Mouse (Mus musculus) ovary, adult 10 weeks (tissue): ENCODE results near the gene Adam8. TPM values are rescaled to one million over a fixed set of nuclear protein-coding genes. Genes with fewer than 3 reads are reported as not detected.

Source experiments
- polyA plus RNA-seq: library from polyadenylated mRNA; stranded (reverse); fragments of 350-450 nt; fragmentation: Illumina TruSeq; extraction: RNeasy Lipid Tissue Mini Kit (QIAGEN cat#74804); gene quantifications from one replicate; pipeline ENCODE4 v1.2.3, GENCODE M21; 2014

Adam8 gene
- polyA plus RNA-seq = 0.54 TPM

GRCm38 (mm10) chr7:139992406-139992805 is at the start of gene Adam8:
Adam8 (minus strand) TSS chr7:139992562.

GRCm38 (mm10) chr7:140036281-140037170 is 44.2 kb upstream of the Adam8 start, which contains the start of the genes Zfp511 and Tubgcp2:
Zfp511 (plus strand) TSS chr7:140036391.
Tubgcp2 (minus strand) TSS chr7:140036669.

DNA sequence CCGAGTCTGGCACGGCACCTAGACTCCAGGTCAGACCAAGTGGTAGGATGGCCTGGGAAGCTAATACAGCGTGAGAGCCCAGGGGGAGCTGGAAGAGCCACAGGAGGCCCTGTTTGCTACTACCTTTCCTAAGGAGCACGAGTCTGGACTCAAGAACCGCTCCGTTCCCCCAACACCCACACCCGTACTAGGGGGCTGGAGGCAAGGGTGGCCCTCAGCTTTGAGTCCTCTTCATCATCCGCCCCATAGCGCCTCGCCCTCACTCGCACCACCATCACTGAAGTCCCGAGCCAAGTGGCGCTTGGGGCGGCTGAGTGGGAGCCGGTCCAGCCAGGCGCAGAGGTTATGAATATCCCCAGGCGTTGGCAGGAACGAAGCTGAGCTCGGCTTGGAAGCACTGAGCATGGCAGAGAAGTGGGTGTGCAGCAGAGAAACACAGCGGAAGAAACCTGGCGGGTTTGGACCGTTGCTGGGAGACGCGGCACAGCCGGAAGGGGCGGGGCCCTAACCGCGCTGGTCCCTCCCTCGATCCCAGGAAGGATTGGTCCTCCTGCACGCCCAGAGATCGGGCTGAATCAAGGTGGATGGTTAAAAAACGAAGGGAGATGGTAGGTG is 14.0 kb downstream of the Adam8 start, which contains the start of gene 6430531B16Rik:
Gene 6430531B16Rik (minus strand): TSS at position 478 of the 615 bp plus-strand sequence.

GRCm38 (mm10) chr7:139943674-139944281 is 48.6 kb downstream of the Adam8 start, which contains the start of gene Utf1:
Utf1 (plus strand) TSS chr7:139943789.

Other genes starting within 250 kb of the Adam8 start
- gene Adgra1, start 158.4 kb downstream of the Adam8 start, polyA plus RNA-seq = 0.88 TPM
- 0.23 TPM for gene Kndc1, start 97.9 kb downstream of the Adam8 start, polyA plus RNA-seq
- gene Utf1, start 48.8 kb downstream of the Adam8 start, polyA plus RNA-seq = not detected
- not detected for gene 6430531B16Rik, start 13.8 kb downstream of the Adam8 start, polyA plus RNA-seq
- gene Zfp511, start 43.8 kb upstream of the Adam8 start, polyA plus RNA-seq = 7.2 TPM
- 38.6 TPM for gene Tubgcp2, start 44.1 kb upstream of the Adam8 start, polyA plus RNA-seq
- 0.60 TPM for gene Msx3, start 56.5 kb upstream of the Adam8 start, polyA plus RNA-seq
- gene Caly, start 90.0 kb upstream of the Adam8 start, polyA plus RNA-seq = not detected
- gene Prap1, start 100.8 kb upstream of the Adam8 start, polyA plus RNA-seq = not detected
- 20.8 TPM for gene Fuom, start 109.9 kb upstream of the Adam8 start, polyA plus RNA-seq
- 5.7 TPM for gene Paox, start 123.2 kb upstream of the Adam8 start, polyA plus RNA-seq
- 99.4 TPM for gene Echs1, start 123.9 kb upstream of the Adam8 start, polyA plus RNA-seq
- 3.0 TPM for gene Mtg1, start 145.0 kb upstream of the Adam8 start, polyA plus RNA-seq
- gene Sprn, start 162.3 kb upstream of the Adam8 start, polyA plus RNA-seq = 2.9 TPM
- gene Olfr522, start 172.2 kb upstream of the Adam8 start, polyA plus RNA-seq = not detected
- gene Olfr523, start 180.7 kb upstream of the Adam8 start, polyA plus RNA-seq = not detected
- gene Olfr524, start 213.4 kb upstream of the Adam8 start, polyA plus RNA-seq = not detected
- not detected for gene Cd163l1, start 225.7 kb upstream of the Adam8 start, polyA plus RNA-seq